Mouse (Mus musculus) CH12.LX (cell line): ENCODE data around the gene Ankrd31. TPM values are rescaled to one million over a fixed set of nuclear protein-coding genes. Genes with fewer than 3 reads are reported as not detected.

Experiments used
- DNase-seq: peaks from one replicate; pipeline ENCODE4 v3.0.0-alpha.2; 2013; ENCODE audit errors: extremely low read depth
- H3K27ac ChIP-seq: 2 replicates; pipeline ENCODE4 v1.5.1; 2012; ENCODE audit warnings: low read depth, mild to moderate bottlenecking, control low read depth, moderate library complexity; ENCODE audit not compliant: insufficient read depth
- H3K27me3 ChIP-seq: replicated peaks from 2 replicates; pipeline ENCODE3; 2012; ENCODE audit warnings: inconsistent platforms
- H3K36me3 ChIP-seq, 2 experiments: replicated peaks in 1 of 2; 2 replicates each; pipeline versions ENCODE3 to v1.6.1; 2012; ENCODE audit warnings: inconsistent platforms in 1 of 2, low read length in 1 of 2, mild to moderate bottlenecking in 1 of 2, mixed read lengths in 1 of 2, moderate library complexity in 1 of 2; ENCODE audit not compliant: control insufficient read depth in 1 of 2, insufficient read depth in 1 of 2
- H3K4me1 ChIP-seq, 2 experiments: 2 replicates each; pipeline ENCODE4 v1.6.1; 2012; ENCODE audit warnings: inconsistent platforms in 1 of 2, moderate library complexity in 1 of 2; ENCODE audit not compliant: insufficient read depth in 2 of 2, control insufficient read depth in 1 of 2
- H3K4me2 ChIP-seq: 2 replicates; pipeline ENCODE4 v1.6.1; 2012; ENCODE audit warnings: low read depth, mild to moderate bottlenecking, control low read depth; ENCODE audit not compliant: poor library complexity, insufficient read depth, severe bottlenecking
- H3K4me3 ChIP-seq, 3 experiments: fragments of 150-350 bp in 1 of 3; sonication (generic) in 1 of 3; replicated peaks in 1 of 3; 2 replicates each; pipeline versions ENCODE3 to v1.5.1; 2011 to 2012; ENCODE audit warnings: low read depth in 2 of 3, low read length in 2 of 3, mild to moderate bottlenecking in 2 of 3, moderate library complexity in 2 of 3, control low read depth in 1 of 3, improper control_type of control experiment in 1 of 3, inconsistent platforms in 1 of 3, mixed read lengths in 1 of 3; ENCODE audit not compliant: poor library complexity in 1 of 3
- H3K79me2 ChIP-seq: replicated peaks from 2 replicates; pipeline ENCODE4 v1.6.1; 2012; ENCODE audit warnings: mild to moderate bottlenecking, moderate library complexity; ENCODE audit not compliant: control insufficient read depth, poor library complexity, insufficient read depth, severe bottlenecking; ENCODE audit errors: extremely low read depth
- H3K9ac ChIP-seq: 2 replicates; pipeline ENCODE4 v1.6.1; 2012; ENCODE audit warnings: low read depth, mild to moderate bottlenecking, control low read depth, moderate library complexity; ENCODE audit not compliant: insufficient read depth
- H3K9me3 ChIP-seq: replicated peaks from 2 replicates; pipeline ENCODE3; 2012; ENCODE audit warnings: low read length, inconsistent platforms, mixed read lengths
- CTCF ChIP-seq, 2 experiments: IDR thresholded peaks in 1 of 2; conservative IDR thresholded peaks in 1 of 2; 2 replicates each; pipeline ENCODE4 v1.5.1; 2011 to 2012; ENCODE audit warnings: low read depth in 2 of 2, low read length in 2 of 2, improper control_type of control experiment in 1 of 2, inconsistent platforms in 1 of 2, mild to moderate bottlenecking in 1 of 2, moderate library complexity in 1 of 2
- E2F4 ChIP-seq: IDR thresholded peaks from 2 replicates; pipeline ENCODE4 v1.6.1; 2011; ENCODE audit warnings: low read depth, low read length, improper control_type of control experiment; ENCODE audit not compliant: insufficient replicate concordance
- ELF1 ChIP-seq: IDR thresholded peaks from 2 replicates; pipeline ENCODE4 v1.6.1; 2014; ENCODE audit warnings: low read depth, mild to moderate bottlenecking, inconsistent platforms, low read length, improper control_type of control experiment
- EP300 ChIP-seq: IDR thresholded peaks from 2 replicates; pipeline ENCODE4 v1.6.1; 2011; ENCODE audit warnings: low read length, improper control_type of control experiment
- ETS1 ChIP-seq: conservative IDR thresholded peaks from 2 replicates; pipeline ENCODE4 v1.6.1; 2012; ENCODE audit warnings: low read depth, mild to moderate bottlenecking, inconsistent platforms, low read length, improper control_type of control experiment, moderate library complexity
- IRF4 ChIP-seq: IDR thresholded peaks from 2 replicates; pipeline ENCODE4 v1.6.1; 2014; ENCODE audit warnings: low read depth, mild to moderate bottlenecking, inconsistent platforms, low read length, improper control_type of control experiment
- MAZ ChIP-seq: IDR thresholded peaks from 2 replicates; pipeline ENCODE4 v1.6.1; 2012; ENCODE audit warnings: low read depth, mild to moderate bottlenecking, inconsistent platforms, low read length, improper control_type of control experiment, moderate library complexity
- MEF2A ChIP-seq: IDR thresholded peaks from 2 replicates; pipeline ENCODE4 v1.6.1; 2014; ENCODE audit warnings: low read depth, mild to moderate bottlenecking, inconsistent platforms, low read length, improper control_type of control experiment, borderline replicate concordance
- MXI1 ChIP-seq: IDR thresholded peaks from 2 replicates; pipeline ENCODE4 v1.6.1; 2011; ENCODE audit warnings: mild to moderate bottlenecking, low read depth, low read length, improper control_type of control experiment
- NRF1 ChIP-seq: IDR thresholded peaks from 2 replicates; pipeline ENCODE4 v1.6.1; 2014; ENCODE audit warnings: low read depth, mild to moderate bottlenecking, inconsistent platforms, low read length, improper control_type of control experiment, moderate library complexity
- POLR2AphosphoS2 ChIP-seq: IDR thresholded peaks from 2 replicates; pipeline ENCODE4 v1.6.1; 2011; ENCODE audit warnings: low read depth, low read length, improper control_type of control experiment
- SIN3A ChIP-seq: IDR thresholded peaks from 2 replicates; pipeline ENCODE4 v1.6.1; 2012; ENCODE audit warnings: low read length, improper control_type of control experiment, inconsistent platforms
- TBP ChIP-seq: conservative IDR thresholded peaks from 2 replicates; pipeline ENCODE4 v1.6.1; 2011; ENCODE audit warnings: low read depth, low read length, improper control_type of control experiment
- TCF12 ChIP-seq: IDR thresholded peaks from 2 replicates; pipeline ENCODE4 v1.6.1; 2014; ENCODE audit warnings: low read depth, mild to moderate bottlenecking, inconsistent platforms, low read length, improper control_type of control experiment
- USF2 ChIP-seq: conservative IDR thresholded peaks from 2 replicates; pipeline ENCODE4 v1.6.1; 2011; ENCODE audit warnings: low read depth, low read length, improper control_type of control experiment
- ZC3H11A ChIP-seq: IDR thresholded peaks from 2 replicates; pipeline ENCODE4 v1.6.1; 2012; ENCODE audit warnings: low read depth, mild to moderate bottlenecking, inconsistent platforms, low read length, improper control_type of control experiment
- ZKSCAN1 ChIP-seq: IDR thresholded peaks from 2 replicates; pipeline ENCODE4 v1.6.1; 2012; ENCODE audit warnings: low read depth, inconsistent platforms, low read length, improper control_type of control experiment, borderline replicate concordance
- ZMIZ1 ChIP-seq: IDR thresholded peaks from 2 replicates; pipeline ENCODE4 v1.6.1; 2012; ENCODE audit warnings: low read depth, mild to moderate bottlenecking, inconsistent platforms, low read length, improper control_type of control experiment
- dilution Hi-C: fragments of 300-500 bp; cut with MboI; formaldehyde crosslinking; loops from 2 replicates; pipeline ENCODE4 v1.14.3; 2020; ENCODE audit warnings: low sequenced_read_pairs; ENCODE audit not compliant: extremely low pct_unique_long_range_greater_than_20kb, extremely low pct_ligation_motif_present
- in situ Hi-C: fragments of 300-500 bp; cut with MboI; formaldehyde crosslinking; loops from 3 replicates; pipeline ENCODE4 v1.14.3; 2019; ENCODE audit warnings: low sequenced_read_pairs, low pct_ligation_motif_present, low pct_unique_long_range_greater_than_20kb, mixed read lengths
- polyA plus RNA-seq: library from polyadenylated mRNA; unstranded; fragments of >175 nt; gene quantifications from 2 replicates; pipeline ENCODE4 v1.2.1, GENCODE M21; 2012; ENCODE audit warnings: low read depth; ENCODE audit not compliant: insufficient read length
- total RNA-seq, 2 experiments: library from RNA; depleted of rRNA; stranded (reverse); fragments of 300-350 nt in 1 of 2; fragments of >200 nt in 1 of 2; gene quantifications; 2 replicates each; pipeline ENCODE4 v1.2.3; 2012 to 2014

Gene Ankrd31
- total and polyA plus RNA-seq, 3 experiments: not detected

- Histone ChIP-seq H3K36me3 (no peaks in the 10 kb centered on the region), H3K4me1 (no peaks in the 10 kb centered on the region), H3K4me2 (no peak overlapping the region), H3K79me2 (no peaks in the 10 kb centered on the region), H3K9me3 (no peaks in the 10 kb centered on the region), H3K4me3 (no peak overlapping the region), H3K9ac (no peak overlapping the region), H3K27me3 (no peaks in the 10 kb centered on the region), H3K27ac (no peak overlapping the region)
- TF ChIP-seq E2F4 (no peak), EP300 (no peak), ZC3H11A (no peak), TBP (no peak), USF2 (no peak), POLR2AphosphoS2 (no peak), TCF12 (no peak), ZKSCAN1 (no peak), MAZ (no peak), MEF2A (no peak), CTCF (conservative IDR thresholded peaks at IDR 0.05 in 1 of 2, IDR thresholded peaks at IDR 0.05 in 1 of 2; ENCODE audit: low read depth in 2 of 2, low read length in 2 of 2) (no peak), SIN3A (no peak), IRF4 (no peak), ELF1 (no peak), ZMIZ1 (no peak), NRF1 (no peak)
- dilution Hi-C loops: no loop called here
- DNase-seq: no peak
- in situ Hi-C loops: no loop called here
Observed at GRCm38 (mm10) chr13:96943571-96943970, 195.5 kb downstream of the Ankrd31 start.

- DNase-seq: no peak
- Histone ChIP-seq H3K36me3 (no peaks in the 10 kb centered on the region), H3K27ac (no peak overlapping the region), H3K4me1 (no peaks in the 10 kb centered on the region), H3K4me2 (no peak overlapping the region), H3K27me3 (no peaks in the 10 kb centered on the region), H3K9me3 (peaks cover 3% of the 10 kb centered on the region), H3K4me3 (no peak overlapping the region), H3K79me2 (no peaks in the 10 kb centered on the region), H3K9ac (no peak overlapping the region)
- TF ChIP-seq MXI1: no peak
- no peak for TF ChIP-seq ETS1
- in situ Hi-C loops: no loop called here
- dilution Hi-C loops: no loop called here
Observed at GRCm38 (mm10) chr13:96945748-96946147, 197.7 kb downstream of the Ankrd31 start.
